Mouse (Mus musculus) ovary, postnatal 14 days (tissue): Measurements from ENCODE around the gene Gm45837.

Experiments
- DNase-seq: peaks from one replicate; pipeline ENCODE4 v3.0.0; 2022; ENCODE audit warnings: low spot score

The Gm45837 gene

DNA sequence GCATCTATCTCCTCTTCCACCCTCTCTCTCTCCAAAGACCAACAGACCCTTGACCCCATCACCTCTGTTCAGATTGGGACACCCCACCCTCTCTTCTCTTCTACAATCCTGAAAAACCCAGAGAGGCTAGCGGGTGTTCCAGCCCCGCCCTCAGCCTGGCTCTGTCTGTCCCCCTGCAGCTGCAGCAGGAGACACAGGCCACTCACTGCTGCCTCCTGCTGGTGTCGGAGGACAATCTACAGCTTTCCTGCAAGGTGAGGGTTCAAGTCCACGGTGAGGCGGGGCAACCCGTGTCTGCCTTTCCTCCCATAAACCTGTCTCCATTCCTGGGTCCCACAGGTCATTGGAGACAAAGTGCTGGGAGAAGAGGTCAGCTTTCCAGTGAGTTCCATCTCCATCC, 91.0 kb downstream of the Gm45837 start:
- DNase-seq, result no peak

DNA sequence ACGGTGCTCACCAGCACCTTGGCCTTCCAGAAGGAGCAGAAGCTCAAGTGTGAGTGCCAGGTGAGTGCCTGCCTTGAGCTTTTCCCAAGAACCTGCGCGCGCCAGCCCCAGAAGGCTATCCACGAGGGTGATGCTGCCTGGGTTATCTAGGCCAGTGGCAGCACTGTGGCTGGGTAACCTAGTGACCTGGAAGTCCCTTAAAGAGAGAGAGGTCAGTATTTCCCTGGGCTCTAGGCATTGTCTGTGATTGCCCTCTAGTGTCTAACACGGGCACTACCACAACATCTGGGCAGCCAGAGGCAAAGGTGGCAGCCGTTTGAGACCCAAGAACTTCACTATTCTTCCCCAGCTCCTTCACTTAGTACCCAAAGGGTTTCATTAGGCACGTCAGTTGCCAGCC, 92.7 kb downstream of the Gm45837 start:
- peak; percentile 46 for DNase-seq

DNA sequence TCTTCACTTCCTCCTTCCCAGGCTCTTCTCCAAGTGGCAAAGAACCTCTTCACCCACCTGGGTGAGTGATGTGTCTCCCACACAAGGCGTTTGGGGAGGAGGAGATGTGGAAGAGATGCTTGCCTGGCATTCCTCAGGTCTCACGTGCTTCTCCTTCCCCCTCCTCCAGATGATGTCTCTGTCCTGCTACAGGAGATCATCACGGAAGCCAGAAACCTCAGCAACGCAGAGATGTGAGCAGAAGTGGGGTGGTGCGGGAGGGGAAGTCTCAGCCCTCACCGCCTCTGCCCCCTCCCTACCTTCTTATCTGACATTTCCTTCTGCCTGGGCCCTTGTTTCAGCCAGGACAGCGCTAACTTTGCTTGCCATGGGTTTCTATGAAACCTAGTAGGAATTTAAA, 93.1 kb downstream of the Gm45837 start:
- DNase-seq, result no peak

- no peak for DNase-seq
Observed at GRCm38 (mm10) chr7:101504507-101504906, 93.8 kb downstream of the Gm45837 start.

DNA sequence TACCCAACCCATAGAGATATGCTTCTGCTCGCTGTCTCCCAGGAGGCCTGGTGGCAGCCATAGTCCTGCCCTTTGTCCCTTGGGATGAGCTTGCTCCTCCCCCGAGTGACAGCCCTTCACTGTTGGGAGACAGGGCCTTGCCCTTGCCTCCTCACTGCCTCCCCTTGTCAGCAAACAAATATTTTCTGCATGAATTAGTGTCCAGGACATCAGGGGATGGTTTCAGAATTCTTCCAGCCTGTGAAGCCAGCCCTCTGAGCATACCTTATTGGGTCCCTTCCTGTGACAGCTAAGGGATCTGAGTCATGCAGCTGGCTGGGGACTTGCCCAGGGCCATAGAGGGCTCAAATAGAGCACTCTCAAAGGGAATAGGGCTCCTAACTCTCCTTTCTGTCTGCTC, 98.5 kb downstream of the Gm45837 start:
- DNase-seq, result no peak

- DNase-seq, result no peak
Observed at GRCm38 (mm10) chr7:101513655-101514054, 103.0 kb downstream of the Gm45837 start.

DNA sequence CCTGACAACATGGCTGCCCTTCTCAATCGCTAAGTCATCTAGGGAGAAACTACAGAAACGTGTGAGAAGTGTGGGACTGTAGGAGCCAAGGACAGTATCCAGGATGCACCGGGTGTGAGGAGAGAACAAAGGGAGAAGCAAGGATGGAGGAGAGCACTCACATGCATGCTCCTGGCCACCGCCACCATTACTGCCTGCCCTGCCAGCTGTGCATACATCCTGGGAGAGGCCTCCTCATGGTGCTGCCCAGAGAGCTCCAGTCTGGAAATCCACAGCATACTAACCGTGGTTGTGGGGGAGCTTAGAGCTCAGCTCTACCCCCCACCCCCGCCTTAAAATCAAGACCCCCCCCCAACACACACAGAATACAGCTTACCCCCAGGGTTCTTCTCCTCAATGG, 104.1 kb downstream of the Gm45837 start:
- DNase-seq, result no peak

DNA sequence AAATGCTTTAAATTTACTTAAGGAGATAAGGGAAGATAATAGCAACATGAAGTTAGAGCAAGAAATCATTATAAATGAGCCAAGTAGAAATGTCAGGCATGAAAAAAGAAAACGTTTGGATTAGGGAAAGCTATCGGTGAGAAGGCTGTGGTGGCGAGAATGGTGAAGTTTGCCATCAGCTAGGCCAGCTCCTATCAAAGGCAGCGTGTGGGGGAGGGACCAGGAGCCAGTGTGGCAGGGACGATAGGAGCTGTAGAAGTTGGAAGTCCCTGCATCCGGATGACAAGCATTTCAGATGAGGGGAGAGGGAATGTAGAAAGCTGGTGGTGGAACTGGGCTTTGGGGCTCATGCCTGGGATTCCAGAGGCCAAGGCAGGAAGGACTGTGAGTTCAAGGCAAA, 104.6 kb downstream of the Gm45837 start:
- DNase-seq, result no peak

DNA sequence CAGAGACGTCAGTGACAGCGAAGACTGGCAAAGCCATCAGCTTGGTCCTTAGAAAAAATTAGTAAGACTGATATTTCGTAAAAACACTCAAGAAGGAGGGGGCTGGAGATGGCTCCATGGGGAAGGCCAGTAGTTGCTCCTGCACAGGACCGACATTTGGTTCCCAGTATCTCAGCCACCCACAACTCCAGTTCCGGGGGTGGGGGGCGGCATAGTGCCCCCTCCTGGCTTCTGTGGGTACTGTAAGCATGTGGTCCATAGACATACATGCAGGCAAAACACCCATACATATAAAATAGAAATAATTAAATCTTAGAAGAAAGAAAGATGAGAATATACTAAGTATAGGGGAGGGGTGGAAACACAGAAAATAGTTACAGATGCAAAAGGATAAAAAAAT, 105.8 kb downstream of the Gm45837 start:
- no peak for DNase-seq

DNA sequence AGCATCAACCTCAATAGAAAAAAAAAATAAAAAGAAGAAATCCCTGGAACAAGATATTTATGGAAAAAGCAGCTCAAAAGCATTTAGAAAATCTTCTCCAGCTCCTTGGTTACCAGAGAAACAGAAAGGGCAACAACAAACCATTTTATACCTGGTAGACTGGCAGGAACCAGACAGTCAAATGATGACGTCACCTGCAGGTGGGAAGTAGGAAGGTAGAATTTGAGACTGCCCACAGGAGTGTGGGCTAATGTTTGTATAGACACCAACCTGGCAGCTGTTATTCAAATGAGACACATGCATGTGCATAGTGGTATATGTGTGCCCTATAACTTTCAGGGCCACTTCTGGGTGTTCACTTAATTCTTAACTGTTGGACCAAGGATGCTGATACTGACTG, 111.0 kb downstream of the Gm45837 start:
- DNase-seq, result no peak

- no peak for DNase-seq
Observed at GRCm38 (mm10) chr7:101523205-101523604, 112.5 kb downstream of the Gm45837 start.

GRCm38 (mm10) chr7:101526484-101526883, 115.8 kb downstream of the Gm45837 start:
- DNase-seq, result no peak

DNA sequence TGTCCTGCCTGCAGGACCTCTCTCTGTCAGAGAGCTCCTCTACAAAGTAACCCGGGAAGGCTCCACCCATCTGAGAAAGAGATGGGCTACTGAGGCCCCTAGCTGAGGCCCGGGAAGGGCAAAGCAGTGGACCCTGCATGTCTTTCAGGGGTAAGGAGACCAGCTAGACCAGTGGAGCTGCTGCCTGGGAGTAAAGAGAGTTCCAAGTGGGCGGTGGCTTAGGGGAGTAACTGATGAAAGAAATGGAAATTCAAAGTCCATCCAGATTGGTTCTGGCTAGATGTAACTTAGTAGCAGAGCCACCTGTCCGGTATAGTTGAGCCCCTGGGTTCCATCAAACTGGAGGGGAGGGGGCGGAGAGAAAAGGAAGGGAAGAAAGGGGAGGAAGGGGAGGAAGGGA, 123.7 kb downstream of the Gm45837 start:
- DNase-seq, result no peak

DNA sequence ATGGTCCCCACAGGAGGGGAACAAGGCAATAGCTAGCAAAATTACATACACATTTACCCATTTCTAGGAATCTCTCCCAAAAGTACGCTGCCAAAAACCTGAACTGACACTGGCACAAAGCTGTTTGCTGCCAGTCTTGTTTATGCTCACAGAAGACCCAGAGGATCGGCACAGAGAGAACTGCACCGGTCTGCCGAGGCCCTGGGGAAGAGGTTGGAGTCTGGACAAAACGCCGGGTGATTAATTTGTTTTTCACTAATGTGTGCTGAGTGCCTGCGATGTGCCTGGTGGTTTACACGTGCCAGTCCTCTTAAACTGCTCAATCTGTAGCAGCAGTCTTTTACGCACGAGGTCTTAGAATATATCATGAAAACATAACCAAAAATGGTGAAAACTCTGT, 124.4 kb downstream of the Gm45837 start:
- no peak for DNase-seq

DNA sequence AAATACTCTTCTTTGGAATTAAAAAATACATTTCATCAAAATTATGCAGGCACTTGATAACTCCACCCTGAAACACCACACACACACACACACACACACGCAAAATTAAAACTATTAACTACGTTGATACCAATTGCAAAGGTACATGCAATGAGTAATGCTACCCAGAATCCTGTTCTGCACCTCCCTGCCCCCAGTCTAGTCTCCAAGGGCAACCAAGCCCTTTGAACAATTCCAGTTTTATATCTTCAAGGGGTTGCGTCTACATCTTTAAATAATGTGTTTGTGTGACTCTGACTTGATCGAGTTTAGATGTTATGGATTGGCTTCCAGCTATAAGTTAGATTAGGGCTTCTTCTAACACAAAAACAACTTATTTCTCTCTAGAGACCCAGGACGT, 124.8 kb downstream of the Gm45837 start:
- no peak for DNase-seq

- DNase-seq, result no peak
Observed at GRCm38 (mm10) chr7:101537541-101537940, 126.9 kb downstream of the Gm45837 start.

- peak; percentile 24 for DNase-seq
Observed at GRCm38 (mm10) chr7:101538141-101538933, 127.7 kb downstream of the Gm45837 start.

- no peak for DNase-seq
Observed at GRCm38 (mm10) chr7:101539774-101540173, 129.1 kb downstream of the Gm45837 start.

DNA sequence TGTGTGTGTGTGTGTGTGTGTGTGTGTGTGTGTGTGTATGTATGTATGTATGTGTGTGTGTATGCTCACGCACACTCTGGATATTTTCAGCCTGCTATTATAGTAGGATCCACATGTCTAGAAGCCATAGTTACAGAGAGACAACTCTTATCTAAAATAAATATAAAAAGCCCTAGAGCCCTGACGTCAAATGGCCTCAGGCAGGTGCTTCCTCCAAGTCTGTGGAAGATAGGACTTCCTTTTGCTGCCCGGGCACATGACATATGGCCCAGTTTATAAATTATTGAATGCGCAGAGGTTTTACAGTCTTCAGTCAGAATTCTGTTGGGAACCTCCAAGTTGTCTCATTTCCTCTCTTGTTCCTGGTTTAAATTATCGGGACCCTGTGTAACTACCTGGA, 130.0 kb downstream of the Gm45837 start:
- no peak for DNase-seq

- DNase-seq, result peak; percentile 49
Observed at GRCm38 (mm10) chr7:101541132-101541531, 130.4 kb downstream of the Gm45837 start.

- no peak for DNase-seq
Observed at GRCm38 (mm10) chr7:101541734-101542133, 131.0 kb downstream of the Gm45837 start.

- DNase-seq, result no peak
Observed at GRCm38 (mm10) chr7:101547651-101548050, 137.0 kb downstream of the Gm45837 start.

- DNase-seq, result no peak
Observed at GRCm38 (mm10) chr7:101549266-101549665, 138.6 kb downstream of the Gm45837 start.
